Mouse (Mus musculus): ENCODE results near the gene Anks3.

The Anks3 gene

GRCm38 (mm10) chr16:4904878-4905277 is 59.1 kb downstream of the Anks3 start:
- in situ Hi-C loops (cut with MboI; ENCODE audit: unreplicated experiment in 2 of 2): loop anchor here in 1 of 2 experiments (25.0 kb wide), 1 partner anchor 243 kb away; no protein-coding TSS in a partner anchor

DNA sequence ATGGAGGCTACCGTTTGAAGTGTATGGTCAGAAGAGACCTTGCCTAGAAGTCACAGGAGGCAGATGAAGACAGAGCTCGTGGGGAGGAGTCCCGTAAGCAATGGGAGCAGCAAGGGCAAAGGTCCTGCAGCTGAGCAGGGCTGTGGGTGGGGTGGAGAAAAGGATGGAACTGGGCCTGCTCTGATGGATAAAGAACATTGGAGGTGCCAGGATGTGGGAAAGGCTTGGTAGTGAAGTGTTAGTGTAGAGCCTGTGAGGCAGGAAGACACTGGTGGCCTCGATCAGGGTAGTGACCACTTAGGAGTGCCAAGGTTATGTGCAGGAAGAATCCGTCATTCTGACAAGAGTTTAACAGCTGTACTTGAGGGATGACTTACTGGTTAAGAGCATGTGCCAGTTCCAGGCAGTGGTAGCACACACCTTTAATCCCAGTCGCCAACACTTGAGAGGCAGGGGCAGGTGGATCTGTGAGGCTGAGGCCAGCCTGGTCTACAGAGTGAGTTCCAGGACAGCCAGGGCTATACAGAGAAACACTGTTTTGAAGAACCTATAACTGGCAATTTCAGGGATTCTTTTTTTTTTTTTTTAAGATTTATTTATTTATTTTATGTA is 60.4 kb downstream of the Anks3 start:
- in situ Hi-C loops (cut with MboI; ENCODE audit: unreplicated experiment in 2 of 2): loop anchor here in 1 of 2 experiments (25.0 kb wide), 1 partner anchor 241 kb away; no protein-coding TSS in a partner anchor

- in situ Hi-C loops (cut with MboI; ENCODE audit: unreplicated experiment in 2 of 2): loop anchor here in 1 of 2 experiments (25.0 kb wide), 1 partner anchor 240 kb away; no protein-coding TSS in a partner anchor
Observed at GRCm38 (mm10) chr16:4902390-4902789, 61.6 kb downstream of the Anks3 start.

GRCm38 (mm10) chr16:4901167-4901566 is 62.8 kb downstream of the Anks3 start:
- in situ Hi-C loops (cut with MboI; ENCODE audit: unreplicated experiment in 2 of 2): loop anchor here in 1 of 2 experiments (25.0 kb wide), 1 partner anchor 239 kb away; no protein-coding TSS in a partner anchor

DNA sequence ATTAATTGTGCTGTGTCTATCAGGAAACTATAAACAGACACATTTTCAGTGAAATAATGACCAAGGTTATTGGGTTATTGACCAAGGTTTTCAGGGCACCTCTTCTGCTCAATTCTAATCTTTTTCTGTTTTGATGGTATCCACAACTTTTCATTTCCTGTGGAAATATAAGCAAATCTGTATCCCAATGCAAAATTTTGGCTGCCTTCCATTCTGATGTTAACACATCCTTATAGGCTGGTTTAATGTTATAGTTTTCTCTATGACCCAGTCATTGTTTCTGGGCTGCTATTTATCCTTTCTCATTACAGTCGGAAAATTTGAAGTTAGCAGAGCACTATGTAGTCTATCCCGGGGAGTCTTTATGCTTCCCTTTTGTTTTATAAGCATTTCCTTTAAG is 64.3 kb downstream of the Anks3 start:
- in situ Hi-C loops (cut with MboI; ENCODE audit: unreplicated experiment in 2 of 2): loop anchor here in 1 of 2 experiments (25.0 kb wide), 1 partner anchor 237 kb away; no protein-coding TSS in a partner anchor

DNA sequence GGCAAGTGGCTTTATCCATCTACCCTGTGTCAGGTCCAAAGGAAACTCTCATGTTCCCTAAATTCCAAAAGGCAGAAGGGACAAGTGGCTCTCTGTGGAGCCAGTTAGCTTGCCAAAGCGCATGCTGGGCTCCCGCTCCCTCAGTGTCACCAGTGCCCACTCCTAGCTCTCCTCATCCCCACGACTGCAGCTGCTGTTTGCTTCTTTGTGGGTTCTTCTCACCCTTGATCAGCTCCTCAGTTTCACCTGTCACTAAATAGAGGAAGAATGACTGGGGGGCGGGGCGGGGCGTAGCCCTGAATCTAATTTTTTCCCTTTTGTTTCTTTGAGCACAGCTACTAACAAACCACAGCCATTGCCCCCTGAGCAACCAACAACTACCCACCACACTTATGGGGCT is 65.1 kb downstream of the Anks3 start:
- in situ Hi-C loops (cut with MboI; ENCODE audit: unreplicated experiment in 2 of 2): no loop called here

GRCm38 (mm10) chr16:4897146-4897730 is 66.8 kb downstream of the Anks3 start:
- in situ Hi-C loops (cut with MboI; ENCODE audit: unreplicated experiment in 2 of 2): no loop called here

DNA sequence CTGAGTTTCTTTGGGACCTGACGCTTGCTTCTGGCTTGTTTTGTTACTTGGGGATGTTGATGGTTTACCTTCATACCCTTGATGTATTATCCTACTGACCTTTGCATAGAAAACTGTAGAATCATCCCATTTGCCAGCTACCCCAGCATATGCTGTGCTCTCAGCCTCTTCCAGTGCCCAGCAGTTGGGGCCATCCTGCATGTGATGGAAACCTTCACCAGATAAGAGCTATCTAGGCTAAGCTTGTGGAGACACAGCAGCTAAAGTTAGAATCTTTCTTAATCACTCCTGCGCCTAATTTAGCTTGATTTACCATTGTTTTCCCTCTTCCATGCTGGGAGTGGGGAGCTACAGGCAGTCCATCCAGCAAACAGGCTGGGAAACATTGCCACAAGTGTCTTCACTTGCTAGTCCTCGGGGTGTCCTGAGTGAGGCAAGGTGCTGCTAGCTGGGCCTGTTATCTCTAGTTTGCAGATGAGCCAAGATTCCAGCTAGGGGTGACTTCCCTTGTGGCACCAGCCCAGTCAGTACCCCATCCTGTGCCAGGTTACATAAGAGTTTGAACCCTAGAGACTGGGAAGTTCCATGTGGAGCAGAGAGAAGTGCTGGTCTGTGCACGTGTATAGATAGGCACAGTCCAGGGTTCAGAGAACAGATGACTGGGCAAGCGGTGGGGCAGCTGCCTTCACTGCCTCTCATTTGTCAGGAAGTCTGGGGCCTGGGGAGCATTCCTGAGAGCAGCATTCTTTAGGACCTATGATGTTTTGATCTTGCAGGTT is 67.6 kb downstream of the Anks3 start:
- in situ Hi-C loops (cut with MboI; ENCODE audit: unreplicated experiment in 2 of 2): no loop called here

GRCm38 (mm10) chr16:4894201-4894908 is 69.7 kb downstream of the Anks3 start:
- in situ Hi-C loops (cut with MboI; ENCODE audit: unreplicated experiment in 2 of 2): no loop called here

GRCm38 (mm10) chr16:4892171-4892570 is 71.8 kb downstream of the Anks3 start:
- in situ Hi-C loops (cut with MboI; ENCODE audit: unreplicated experiment in 2 of 2): no loop called here

Measured in v-Abl transformed pro-B cells (cell line).